Mouse (Mus musculus) hindbrain, embryonic 12.5 days (tissue): ENCODE results near the gene Lrriq3. TPM values are rescaled to one million over a fixed set of nuclear protein-coding genes. Genes with fewer than 3 reads are reported as not detected.

Experiments used
- ATAC-seq: fragments of 200-750 bp; cut with Nextera tagmentation; 2 replicates; pipeline ENCODE4 v1.8.0; 2017; ENCODE audit warnings: moderate TSS enrichment; ENCODE audit not compliant: low FRiP score
- H3K27ac ChIP-seq: fragments of 300-500 bp; sonication (generic); 2 replicates; pipeline ENCODE4 v1.5.1; 2016; ENCODE audit warnings: mild to moderate bottlenecking
- H3K27me3 ChIP-seq: fragments of 300-500 bp; sonication (generic); 2 replicates; pipeline ENCODE4 v1.6.1; 2016; ENCODE audit warnings: mild to moderate bottlenecking
- H3K36me3 ChIP-seq: fragments of 300-500 bp; sonication (generic); 2 replicates; pipeline ENCODE4 v1.6.1; 2016; ENCODE audit warnings: mild to moderate bottlenecking
- H3K4me1 ChIP-seq: fragments of 300-500 bp; sonication (generic); 2 replicates; pipeline ENCODE4 v1.6.1; 2016
- H3K4me2 ChIP-seq: fragments of 300-500 bp; sonication (generic); replicated peaks from 2 replicates; pipeline ENCODE4 v1.6.1; 2016; ENCODE audit warnings: mild to moderate bottlenecking
- H3K4me3 ChIP-seq: fragments of 300-500 bp; sonication (generic); 2 replicates; pipeline ENCODE4 v1.5.1; 2016; ENCODE audit warnings: mild to moderate bottlenecking
- H3K9ac ChIP-seq: fragments of 300-500 bp; sonication (generic); 2 replicates; pipeline ENCODE4 v1.6.1; 2016; ENCODE audit warnings: mild to moderate bottlenecking, moderate library complexity
- H3K9me3 ChIP-seq: fragments of 300-500 bp; sonication (generic); replicated peaks from 2 replicates; pipeline ENCODE4 v1.6.1; 2016; ENCODE audit warnings: mild to moderate bottlenecking
- WGBS: fragments of 180-500 bp; shearing (Covaris S2); methylation state at CpG from one replicate; pipeline ENCODE4 v1.1.7; 2016; 5-methylcytosine and 5-hydroxymethylcytosine counted together
- polyA plus RNA-seq: library from polyadenylated mRNA; unstranded; fragments of >200 nt; fragmentation: Nextera tagmentation; extraction: Ambion mirVana; gene quantifications from 2 replicates; pipeline ENCODE4 v1.2.1, GENCODE M21; 2016

Lrriq3 gene
- polyA plus RNA-seq, 1 experiment from 2014 or later = 1.3 TPM

- Histone ChIP-seq H3K36me3 (no peaks in the 10 kb centered on the region), H3K9ac (no peak overlapping the region), H3K9me3 (no peaks in the 10 kb centered on the region), H3K27ac (no peak overlapping the region), H3K27me3 (no peaks in the 10 kb centered on the region), H3K4me3 (no peak overlapping the region), H3K4me1 (no peaks in the 10 kb centered on the region), H3K4me2 (no peak overlapping the region)
- WGBS = 87% methylated on average over 5 of the region's 5 CpGs
- no peak for ATAC-seq
Observed at GRCm38 (mm10) chr3:155137737-155138136, 44.5 kb downstream of the Lrriq3 start.

GRCm38 (mm10) chr3:155141047-155141446, 47.8 kb downstream of the Lrriq3 start:
- H3K36me3 ChIP-seq = no peaks in the 10 kb centered on the region
- no peak overlapping the region for H3K4me3 ChIP-seq

GRCm38 (mm10) chr3:155144368-155144767, 51.1 kb downstream of the Lrriq3 start:
- H3K9me3 ChIP-seq = no peaks in the 10 kb centered on the region
- no peak overlapping the region for H3K4me3 ChIP-seq
- no peak overlapping the region for H3K27ac ChIP-seq
- no peaks in the 10 kb centered on the region for H3K4me1 ChIP-seq
- ATAC-seq = no peak
- H3K27me3 ChIP-seq = no peaks in the 10 kb centered on the region
- no peak overlapping the region for H3K4me2 ChIP-seq
- no peaks in the 10 kb centered on the region for H3K36me3 ChIP-seq
- 91% methylated on average over 1 of the region's 1 CpGs for WGBS
- no peak overlapping the region for H3K9ac ChIP-seq

More at GRCm38 (mm10) chr3:155141047-155141446, 47.8 kb downstream of the Lrriq3 start:
- WGBS = 91% methylated on average over 11 of the region's 11 CpGs
- ATAC-seq = no peak
- Histone ChIP-seq H3K9me3 (no peaks in the 10 kb centered on the region), H3K4me1 (no peaks in the 10 kb centered on the region), H3K4me2 (no peak overlapping the region), H3K27me3 (no peaks in the 10 kb centered on the region), H3K27ac (no peak overlapping the region), H3K9ac (no peak overlapping the region)

- ATAC-seq = no peak
- H3K27me3 ChIP-seq = no peaks in the 10 kb centered on the region
- H3K4me1 ChIP-seq = no peaks in the 10 kb centered on the region
- H3K4me2 ChIP-seq = no peak overlapping the region
- no peak overlapping the region for H3K27ac ChIP-seq
- no peaks in the 10 kb centered on the region for H3K9me3 ChIP-seq
- H3K36me3 ChIP-seq = no peaks in the 10 kb centered on the region
- no peak overlapping the region for H3K4me3 ChIP-seq
- H3K9ac ChIP-seq = no peak overlapping the region
Observed at GRCm38 (mm10) chr3:155161842-155162241, 68.6 kb downstream of the Lrriq3 start.

- WGBS = 74% methylated on average over 3 of the region's 3 CpGs
- Histone ChIP-seq H3K9me3 (no peaks in the 10 kb centered on the region), H3K4me1 (no peaks in the 10 kb centered on the region), H3K27ac (no peak overlapping the region), H3K4me2 (no peak overlapping the region), H3K36me3 (no peaks in the 10 kb centered on the region), H3K4me3 (no peak overlapping the region), H3K9ac (no peak overlapping the region), H3K27me3 (no peaks in the 10 kb centered on the region)
- no peak for ATAC-seq
Observed at GRCm38 (mm10) chr3:155180303-155180902, 87.2 kb downstream of the Lrriq3 start.

GRCm38 (mm10) chr3:155186456-155186855, 93.2 kb downstream of the Lrriq3 start:
- 88% methylated on average over 2 of the region's 2 CpGs for WGBS
- Histone ChIP-seq H3K36me3 (no peaks in the 10 kb centered on the region), H3K4me1 (no peaks in the 10 kb centered on the region), H3K27me3 (no peaks in the 10 kb centered on the region), H3K9ac (no peak overlapping the region), H3K9me3 (no peaks in the 10 kb centered on the region), H3K4me3 (no peak overlapping the region), H3K27ac (no peak overlapping the region), H3K4me2 (no peak overlapping the region)
- no peak for ATAC-seq

- H3K27me3 ChIP-seq = no peaks in the 10 kb centered on the region
- WGBS = 76% methylated on average over 2 of the region's 2 CpGs
- H3K9me3 ChIP-seq = no peaks in the 10 kb centered on the region
- H3K27ac ChIP-seq = no peak overlapping the region
- no peak overlapping the region for H3K4me2 ChIP-seq
- H3K4me1 ChIP-seq = no peaks in the 10 kb centered on the region
- ATAC-seq = no peak
- no peaks in the 10 kb centered on the region for H3K36me3 ChIP-seq
- no peak overlapping the region for H3K4me3 ChIP-seq
- H3K9ac ChIP-seq = no peak overlapping the region
Observed at GRCm38 (mm10) chr3:155188857-155189256, 95.6 kb downstream of the Lrriq3 start.

GRCm38 (mm10) chr3:155234919-155235318, 141.7 kb downstream of the Lrriq3 start:
- WGBS = 12% methylated on average over 1 of the region's 1 CpGs
- no peaks in the 10 kb centered on the region for H3K9me3 ChIP-seq
- no peaks in the 10 kb centered on the region for H3K4me1 ChIP-seq
- no peaks in the 10 kb centered on the region for H3K36me3 ChIP-seq
- H3K4me2 ChIP-seq = no peak overlapping the region
- ATAC-seq = peak; percentile 45; the same call in 1 of the 2 replicates
- H3K9ac ChIP-seq = no peak overlapping the region
- no peak overlapping the region for H3K27ac ChIP-seq
- H3K27me3 ChIP-seq = no peaks in the 10 kb centered on the region
- H3K4me3 ChIP-seq = no peak overlapping the region

GRCm38 (mm10) chr3:155235502-155235901, 142.3 kb downstream of the Lrriq3 start:
- H3K4me1 ChIP-seq = no peaks in the 10 kb centered on the region
- H3K9ac ChIP-seq = no peak overlapping the region
- H3K27me3 ChIP-seq = no peaks in the 10 kb centered on the region
- H3K4me3 ChIP-seq = no peak overlapping the region
- no peak overlapping the region for H3K27ac ChIP-seq
- H3K36me3 ChIP-seq = no peaks in the 10 kb centered on the region
- no peaks in the 10 kb centered on the region for H3K9me3 ChIP-seq
- ATAC-seq = no peak
- H3K4me2 ChIP-seq = no peak overlapping the region

Other genes with a start within 250 kb of the Lrriq3 start
- gene Tnni3k, start 38.0 kb upstream of the Lrriq3 start, polyA plus RNA-seq = 0.10 and 0.17 TPM in 2 replicates
- gene Fpgt, start within 50 bp of the Lrriq3 start, polyA plus RNA-seq = 20.5 and 27.8 TPM in 2 replicates